Mouse (Mus musculus) limb, embryonic 14.5 days (tissue): ENCODE measurements around the gene Ikzf1. TPM values are rescaled to one million over a fixed set of nuclear protein-coding genes. Genes with fewer than 3 reads are reported as not detected.

Source experiments
- ATAC-seq: fragments of 200-750 bp; cut with Nextera tagmentation; 2 replicates; pipeline ENCODE4 v1.8.0; 2017; ENCODE audit warnings: low read depth, moderate number of reproducible peaks, moderate TSS enrichment; ENCODE audit not compliant: low FRiP score
- DNase-seq: peaks from one replicate; pipeline ENCODE4 v3.0.0-alpha.2; 2015; ENCODE audit warnings: low spot score
- H3K27ac ChIP-seq: fragments of 300-500 bp; sonication (generic); replicated peaks from 2 replicates; pipeline ENCODE4 v1.5.1; 2014; ENCODE audit warnings: low read depth, mild to moderate bottlenecking, low read length, moderate library complexity, mixed read lengths
- H3K27me3 ChIP-seq: fragments of 300-500 bp; sonication (generic); 2 replicates; pipeline ENCODE4 v1.6.1; 2014; ENCODE audit warnings: low read length, mixed read lengths; ENCODE audit not compliant: control insufficient read depth, insufficient read depth
- H3K36me3 ChIP-seq: fragments of 300-500 bp; sonication (generic); 2 replicates; pipeline ENCODE4 v1.6.1; 2014; ENCODE audit warnings: mild to moderate bottlenecking, low read length, moderate library complexity, mixed read lengths; ENCODE audit not compliant: control insufficient read depth, insufficient read depth
- H3K4me1 ChIP-seq: fragments of 300-500 bp; sonication (generic); 2 replicates; pipeline ENCODE4 v1.6.1; 2014; ENCODE audit warnings: antibody characterized with exemption, low read length, mixed read lengths; ENCODE audit not compliant: control insufficient read depth, insufficient read depth
- H3K4me2 ChIP-seq: fragments of 300-500 bp; sonication (generic); replicated peaks from 2 replicates; pipeline ENCODE4 v1.6.1; 2014; ENCODE audit warnings: low read depth, mild to moderate bottlenecking, low read length, moderate library complexity; ENCODE audit not compliant: severe bottlenecking
- H3K4me3 ChIP-seq: fragments of 300-500 bp; sonication (generic); replicated peaks from 2 replicates; pipeline ENCODE4 v1.5.1; 2014; ENCODE audit warnings: low read length
- H3K9ac ChIP-seq: fragments of 300-500 bp; sonication (generic); 2 replicates; pipeline ENCODE4 v1.6.1; 2014; ENCODE audit warnings: mild to moderate bottlenecking, low read depth, low read length, moderate library complexity; ENCODE audit not compliant: severe bottlenecking
- H3K9me3 ChIP-seq: fragments of 300-500 bp; sonication (generic); 2 replicates; pipeline ENCODE4 v1.6.1; 2016; ENCODE audit warnings: low read length; ENCODE audit not compliant: control insufficient read depth
- POLR2A ChIP-seq: fragments of 200-500 bp; IDR thresholded peaks from 2 replicates; pipeline ENCODE4 v1.8.0; 2012; ENCODE audit warnings: inconsistent platforms, mild to moderate bottlenecking, moderate library complexity, borderline replicate concordance; ENCODE audit not compliant: insufficient read depth, insufficient read length; ENCODE audit errors: extremely low read depth
- WGBS: fragments of 180-500 bp; shearing (Covaris S2); extraction: QIAGEN DNeasy Blood & Tissue Kit; methylation state at CpG from one replicate; pipeline ENCODE4 v1.1.7; 2014; 5-methylcytosine and 5-hydroxymethylcytosine counted together
- polyA plus RNA-seq, 2 experiments: library from polyadenylated mRNA; depleted of rRNA in 1 of 2; stranded (reverse) in 1 of 2; unstranded in 1 of 2; fragments of >200 nt; fragmentation: Nextera tagmentation in 1 of 2; extraction: Ambion mirVana in 1 of 2; gene quantifications; 2 replicates each; pipeline versions ENCODE4 v1.2.1 to v1.2.3; 2012 to 2014

The Ikzf1 gene
- polyA plus RNA-seq, 2 experiments: 3.5 to 5.0 TPM

- TF ChIP-seq POLR2A: no peak
- ATAC-seq (no peak), DNase-seq (no peak)
- WGBS: 95% methylated on average over 1 of the region's 1 CpGs
- Histone ChIP-seq H3K9ac (no peak overlapping the region), H3K27ac (no peak overlapping the region), H3K36me3 (no peaks in the 10 kb centered on the region), H3K27me3 (no peaks in the 10 kb centered on the region), H3K4me1 (no peaks in the 10 kb centered on the region), H3K9me3 (no peaks in the 10 kb centered on the region), H3K4me3 (no peak overlapping the region), H3K4me2 (no peak overlapping the region)
These were observed 46.9 kb downstream of the Ikzf1 start for GRCm38 (mm10) chr11:11731727-11732126.

GRCm38 (mm10) chr11:11732972-11733770 lies 48.4 kb downstream of the Ikzf1 start:
- ATAC-seq: no peak
- no peaks in the 10 kb centered on the region for H3K27me3 ChIP-seq
- no peaks in the 10 kb centered on the region for H3K36me3 ChIP-seq
- 71% methylated on average over 8 of the region's 8 CpGs for WGBS
- H3K9me3 ChIP-seq: no peaks in the 10 kb centered on the region
- no peak overlapping the region for H3K27ac ChIP-seq
- no peak for DNase-seq
- H3K4me3 ChIP-seq: no peak overlapping the region
- no peaks in the 10 kb centered on the region for H3K4me1 ChIP-seq
- no peak for TF ChIP-seq POLR2A
- H3K9ac ChIP-seq: no peak overlapping the region
- H3K4me2 ChIP-seq: no peak overlapping the region

- H3K36me3 ChIP-seq: no peaks in the 10 kb centered on the region
- no peaks in the 10 kb centered on the region for H3K9me3 ChIP-seq
- no peak for ATAC-seq
- DNase-seq: no peak
- no peak overlapping the region for H3K9ac ChIP-seq
- 89% methylated on average over 6 of the region's 6 CpGs for WGBS
- no peak overlapping the region for H3K27ac ChIP-seq
- no peak for TF ChIP-seq POLR2A
- H3K27me3 ChIP-seq: no peaks in the 10 kb centered on the region
- no peaks in the 10 kb centered on the region for H3K4me1 ChIP-seq
- H3K4me2 ChIP-seq: no peak overlapping the region
- no peak overlapping the region for H3K4me3 ChIP-seq
These were observed 50.4 kb downstream of the Ikzf1 start for GRCm38 (mm10) chr11:11735155-11735554.

GRCm38 (mm10) chr11:11736948-11737347 lies 52.1 kb downstream of the Ikzf1 start:
- WGBS: 86% methylated on average over 4 of the region's 4 CpGs
- H3K27me3 ChIP-seq: no peaks in the 10 kb centered on the region
- no peaks in the 10 kb centered on the region for H3K4me1 ChIP-seq
- no peak overlapping the region for H3K4me2 ChIP-seq
- TF ChIP-seq POLR2A: no peak
- DNase-seq (no peak), ATAC-seq (no peak)
- no peaks in the 10 kb centered on the region for H3K9me3 ChIP-seq
- no peak overlapping the region for H3K27ac ChIP-seq
- no peaks in the 10 kb centered on the region for H3K36me3 ChIP-seq
- H3K9ac ChIP-seq: no peak overlapping the region
- H3K4me3 ChIP-seq: no peak overlapping the region

- Histone ChIP-seq H3K4me3 (no peak overlapping the region), H3K27me3 (no peaks in the 10 kb centered on the region), H3K4me1 (no peaks in the 10 kb centered on the region), H3K9me3 (no peaks in the 10 kb centered on the region), H3K4me2 (no peak overlapping the region), H3K9ac (no peak overlapping the region), H3K36me3 (no peaks in the 10 kb centered on the region), H3K27ac (no peak overlapping the region)
- ATAC-seq (no peak), DNase-seq (no peak)
- WGBS: 50% methylated on average over 2 of the region's 2 CpGs
- TF ChIP-seq POLR2A: no peak
These were observed 52.8 kb downstream of the Ikzf1 start for GRCm38 (mm10) chr11:11737562-11737961.
